Mouse (Mus musculus): Measurements from ENCODE around the gene Nacad. TPM values are rescaled to one million over a fixed set of nuclear protein-coding genes. Genes with fewer than 3 reads are reported as not detected.

Gene Nacad
- polyA plus RNA-seq, 1 experiment: 0.37 TPM

DNA sequence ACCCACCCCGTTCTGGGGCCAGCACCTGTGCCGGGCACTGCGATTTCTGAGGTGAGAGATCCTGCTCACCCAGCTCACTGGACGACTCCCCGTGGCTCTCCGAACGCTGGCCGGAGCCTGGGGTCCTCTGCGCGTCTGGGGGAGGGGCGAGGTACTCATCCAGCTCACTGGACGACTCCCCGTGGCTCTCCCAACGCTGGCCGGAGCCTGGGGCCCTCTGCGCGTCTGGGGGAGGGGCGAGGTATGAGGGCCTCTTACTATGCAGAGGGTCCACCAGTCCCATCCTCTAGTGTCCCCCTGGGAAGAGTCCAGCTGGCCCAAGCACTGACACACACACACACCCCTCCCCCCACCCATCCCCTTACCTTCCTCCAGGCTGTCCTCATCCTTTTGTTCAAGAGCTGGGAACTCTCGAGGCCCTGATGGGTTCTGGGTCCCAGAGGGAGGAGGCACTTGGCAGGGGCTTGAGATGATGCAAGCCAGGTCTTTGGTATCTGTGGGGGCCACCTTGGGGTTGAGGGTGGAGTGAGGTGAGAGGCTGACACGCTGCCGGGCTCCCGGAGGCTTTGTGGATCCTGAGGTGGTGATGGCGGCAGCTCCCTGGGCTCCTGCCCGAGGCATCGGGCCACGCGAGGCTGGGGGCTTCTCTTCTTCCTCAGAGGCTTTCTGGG, 6.7 kb downstream of the Nacad start:
- TF ChIP-seq POLR2A (IDR thresholded peaks at IDR 0.05; ENCODE audit: low read depth, low read length): no peak
- no peak for TF ChIP-seq CTCF (IDR thresholded peaks at IDR 0.05; ENCODE audit: extremely low read depth, insufficient read depth, insufficient read length, insufficient replicate concordance)
- Histone ChIP-seq H3K27me3 (ENCODE audit: control insufficient read depth, insufficient read depth, low read length) (no peaks in the 10 kb centered on the region), H3K4me3 (ENCODE audit: extremely low read depth, insufficient read depth, insufficient read length) (no peak overlapping the region), H3K36me3 (ENCODE audit: control insufficient read depth, insufficient read depth, low read length) (peaks cover 44% of the 10 kb centered on the region), H3K4me1 (ENCODE audit: control insufficient read depth, insufficient read depth, insufficient read length) (no peaks in the 10 kb centered on the region; the same call in 1 of the 2 replicates), H3K27ac (ENCODE audit: insufficient read depth, low read length) (no peak overlapping the region)
- DNase-seq (ENCODE audit: low read depth in 1 of 2, low spot score in 2 of 2): no peak
- 83% methylated on average over 27 of the region's 27 CpGs for WGBS

DNA sequence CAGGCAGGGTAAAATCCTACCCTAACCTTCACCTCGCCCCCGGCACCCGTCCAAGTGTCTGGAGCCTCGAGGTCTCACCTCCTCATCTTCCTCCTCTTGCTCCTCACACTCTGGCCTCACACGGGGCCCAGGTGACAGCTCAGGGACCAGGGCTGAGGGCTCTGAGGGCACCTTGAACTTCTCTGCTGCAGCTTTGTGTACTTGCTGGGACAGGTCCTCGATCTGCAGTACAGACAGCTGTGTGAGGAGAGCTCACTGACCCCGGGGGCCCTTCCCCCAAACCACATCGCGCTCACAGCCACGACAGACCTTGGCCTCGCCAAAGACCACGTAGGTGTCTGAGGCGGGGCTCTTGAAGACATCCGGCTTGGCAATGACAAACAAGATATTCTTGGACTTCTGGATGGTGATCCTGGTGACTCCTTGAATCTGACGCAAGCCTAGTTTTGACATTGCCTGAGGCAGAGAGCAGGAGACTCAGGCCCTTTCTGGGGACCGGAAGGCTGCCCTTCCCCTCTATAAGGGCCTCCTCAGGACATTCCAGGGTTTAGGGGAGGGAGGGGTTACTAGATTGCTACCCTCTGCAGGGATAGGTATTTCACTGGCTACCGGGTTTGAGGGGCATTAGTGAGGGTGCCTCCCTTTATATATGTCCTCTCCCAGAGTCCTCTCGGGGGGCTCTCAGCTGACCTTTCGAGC, 7.5 kb downstream of the Nacad start:
- H3K4me3 ChIP-seq (ENCODE audit: extremely low read depth, insufficient read depth, insufficient read length): no peak overlapping the region
- no peaks in the 10 kb centered on the region for H3K27me3 ChIP-seq (ENCODE audit: control insufficient read depth, insufficient read depth, low read length)
- no peak for DNase-seq (ENCODE audit: low read depth in 1 of 2, low spot score in 2 of 2)
- TF ChIP-seq CTCF (IDR thresholded peaks at IDR 0.05; ENCODE audit: extremely low read depth, insufficient read depth, insufficient read length, insufficient replicate concordance): no peak
- TF ChIP-seq POLR2A (IDR thresholded peaks at IDR 0.05; ENCODE audit: low read depth, low read length): no peak
- peaks cover 52% of the 10 kb centered on the region for H3K36me3 ChIP-seq (ENCODE audit: control insufficient read depth, insufficient read depth, low read length)
- H3K4me1 ChIP-seq (ENCODE audit: control insufficient read depth, insufficient read depth, insufficient read length): no peaks in the 10 kb centered on the region
- H3K27ac ChIP-seq (ENCODE audit: insufficient read depth, low read length): no peak overlapping the region
- WGBS: 82% methylated on average over 19 of the region's 19 CpGs

DNA sequence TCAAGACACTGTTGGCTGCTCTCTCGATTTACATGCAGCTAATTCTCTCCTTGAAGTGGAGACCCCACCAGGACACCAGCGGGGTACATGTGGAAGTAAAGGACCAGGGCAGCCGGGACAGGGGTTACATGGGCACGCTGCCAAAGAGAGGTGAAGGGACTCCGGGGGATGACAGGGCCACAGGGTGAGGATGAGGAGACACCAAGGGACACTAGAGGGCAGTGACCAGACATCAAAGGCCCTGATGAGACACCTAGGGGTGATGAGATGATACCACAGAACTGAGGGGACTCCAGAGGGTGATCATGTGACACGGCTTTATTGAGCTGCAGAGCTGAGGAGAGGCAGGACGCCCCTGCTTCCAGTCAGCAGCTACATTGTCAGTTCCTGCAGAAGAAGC, 8.3 kb downstream of the Nacad start:
- H3K36me3 ChIP-seq (ENCODE audit: control insufficient read depth, insufficient read depth, low read length): peaks cover 60% of the 10 kb centered on the region
- 85% methylated on average over 7 of the region's 7 CpGs for WGBS
- no peaks in the 10 kb centered on the region for H3K4me1 ChIP-seq (ENCODE audit: control insufficient read depth, insufficient read depth, insufficient read length)
- H3K27me3 ChIP-seq (ENCODE audit: control insufficient read depth, insufficient read depth, low read length): no peaks in the 10 kb centered on the region
- TF ChIP-seq CTCF (IDR thresholded peaks at IDR 0.05; ENCODE audit: extremely low read depth, insufficient read depth, insufficient read length, insufficient replicate concordance) (no peak), POLR2A (IDR thresholded peaks at IDR 0.05; ENCODE audit: low read depth, low read length) (no peak)
- no peak overlapping the region for H3K4me3 ChIP-seq (ENCODE audit: extremely low read depth, insufficient read depth, insufficient read length)
- DNase-seq (ENCODE audit: low read depth in 1 of 2, low spot score in 2 of 2): no peak
- H3K27ac ChIP-seq (ENCODE audit: insufficient read depth, low read length): no peak overlapping the region

DNA sequence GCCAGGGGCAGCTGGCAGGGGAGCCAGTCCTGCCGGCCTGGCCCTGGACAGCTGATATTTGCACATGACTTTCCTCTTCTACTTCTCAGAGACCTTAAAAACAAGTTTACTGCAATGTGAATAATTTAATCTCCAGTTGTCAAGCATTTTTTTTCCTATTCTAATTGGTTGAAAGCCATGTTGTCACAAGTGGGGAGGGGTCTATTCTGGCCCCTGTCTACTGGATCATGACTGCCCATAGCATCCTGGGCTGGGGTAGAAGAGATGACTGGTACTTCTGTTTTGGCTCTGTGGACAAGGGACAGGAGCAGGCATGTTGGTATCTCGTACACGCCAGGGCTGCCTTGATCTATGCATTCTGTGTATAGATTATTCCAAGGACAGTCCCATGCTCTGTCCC, 9.2 kb downstream of the Nacad start:
- no peak for DNase-seq (ENCODE audit: low read depth in 1 of 2, low spot score in 2 of 2)
- Histone ChIP-seq H3K4me1 (ENCODE audit: control insufficient read depth, insufficient read depth, insufficient read length) (no peaks in the 10 kb centered on the region), H3K27me3 (ENCODE audit: control insufficient read depth, insufficient read depth, low read length) (no peaks in the 10 kb centered on the region), H3K36me3 (ENCODE audit: control insufficient read depth, insufficient read depth, low read length) (peaks cover 68% of the 10 kb centered on the region), H3K27ac (ENCODE audit: insufficient read depth, low read length) (no peak overlapping the region), H3K4me3 (ENCODE audit: extremely low read depth, insufficient read depth, insufficient read length) (no peak overlapping the region)
- WGBS: 94% methylated on average over 3 of the region's 3 CpGs
- TF ChIP-seq CTCF (IDR thresholded peaks at IDR 0.05; ENCODE audit: extremely low read depth, insufficient read depth, insufficient read length, insufficient replicate concordance) (no peak), POLR2A (IDR thresholded peaks at IDR 0.05; ENCODE audit: low read depth, low read length) (no peak)

DNA sequence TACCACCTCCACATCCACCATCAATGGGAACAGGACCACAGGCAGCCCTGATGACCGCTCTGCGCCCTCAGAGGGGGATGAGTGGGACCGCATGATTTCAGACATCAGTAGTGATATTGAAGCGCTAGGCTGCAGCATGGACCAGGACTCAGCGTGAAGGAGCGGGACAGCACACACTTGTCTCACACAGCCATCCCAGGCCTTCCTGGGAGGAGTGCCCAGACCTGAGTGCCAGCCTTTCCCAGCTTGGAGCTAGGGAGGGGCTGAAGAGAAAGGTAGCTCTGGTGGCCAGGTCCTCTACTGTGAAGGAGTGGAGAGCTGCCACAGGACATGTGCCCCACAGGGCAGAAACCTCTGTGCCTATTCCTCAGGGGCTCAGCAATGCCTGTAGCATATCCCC, 9.6 kb downstream of the Nacad start:
- DNase-seq (ENCODE audit: low read depth in 1 of 2, low spot score in 2 of 2): no peak
- H3K36me3 ChIP-seq (ENCODE audit: control insufficient read depth, insufficient read depth, low read length): peaks cover 71% of the 10 kb centered on the region
- H3K4me3 ChIP-seq (ENCODE audit: extremely low read depth, insufficient read depth, insufficient read length): no peak overlapping the region
- H3K27ac ChIP-seq (ENCODE audit: insufficient read depth, low read length): no peak overlapping the region
- no peaks in the 10 kb centered on the region for H3K4me1 ChIP-seq (ENCODE audit: control insufficient read depth, insufficient read depth, insufficient read length)
- H3K27me3 ChIP-seq (ENCODE audit: control insufficient read depth, insufficient read depth, low read length): no peaks in the 10 kb centered on the region
- TF ChIP-seq POLR2A (IDR thresholded peaks at IDR 0.05; ENCODE audit: low read depth, low read length) (no peak), CTCF (IDR thresholded peaks at IDR 0.05; ENCODE audit: extremely low read depth, insufficient read depth, insufficient read length, insufficient replicate concordance) (no peak)
- 97% methylated on average over 6 of the region's 6 CpGs for WGBS

DNA sequence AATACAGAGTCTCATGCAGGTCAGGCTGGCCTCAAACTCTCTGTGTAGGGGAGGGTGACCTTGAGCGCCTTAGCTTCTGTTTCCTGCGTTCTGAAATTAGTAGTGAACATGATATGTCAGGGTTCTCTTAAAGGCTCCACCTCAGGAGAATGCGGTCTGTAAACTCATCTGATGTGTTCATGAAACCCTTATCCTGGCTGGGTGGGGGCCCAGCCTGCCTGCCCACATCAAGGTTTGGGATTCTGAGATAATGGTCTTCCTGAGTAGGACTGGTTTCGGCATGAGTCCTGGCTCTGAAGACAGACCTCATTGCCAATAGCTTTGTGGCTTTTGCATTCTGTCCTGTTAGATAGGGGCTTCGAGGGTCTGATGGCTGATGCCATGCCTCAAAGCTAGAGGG, 10.5 kb downstream of the Nacad start:
- Histone ChIP-seq H3K4me1 (ENCODE audit: control insufficient read depth, insufficient read depth, insufficient read length) (no peaks in the 10 kb centered on the region), H3K27ac (ENCODE audit: insufficient read depth, low read length) (no peak overlapping the region), H3K27me3 (ENCODE audit: control insufficient read depth, insufficient read depth, low read length) (no peaks in the 10 kb centered on the region), H3K36me3 (ENCODE audit: control insufficient read depth, insufficient read depth, low read length) (peaks cover 79% of the 10 kb centered on the region), H3K4me3 (ENCODE audit: extremely low read depth, insufficient read depth, insufficient read length) (no peak overlapping the region)
- no peak for DNase-seq (ENCODE audit: low read depth in 1 of 2, low spot score in 2 of 2)
- TF ChIP-seq POLR2A (IDR thresholded peaks at IDR 0.05; ENCODE audit: low read depth, low read length) (no peak), CTCF (IDR thresholded peaks at IDR 0.05; ENCODE audit: extremely low read depth, insufficient read depth, insufficient read length, insufficient replicate concordance) (no peak)
- 84% methylated on average over 5 of the region's 5 CpGs for WGBS

DNA sequence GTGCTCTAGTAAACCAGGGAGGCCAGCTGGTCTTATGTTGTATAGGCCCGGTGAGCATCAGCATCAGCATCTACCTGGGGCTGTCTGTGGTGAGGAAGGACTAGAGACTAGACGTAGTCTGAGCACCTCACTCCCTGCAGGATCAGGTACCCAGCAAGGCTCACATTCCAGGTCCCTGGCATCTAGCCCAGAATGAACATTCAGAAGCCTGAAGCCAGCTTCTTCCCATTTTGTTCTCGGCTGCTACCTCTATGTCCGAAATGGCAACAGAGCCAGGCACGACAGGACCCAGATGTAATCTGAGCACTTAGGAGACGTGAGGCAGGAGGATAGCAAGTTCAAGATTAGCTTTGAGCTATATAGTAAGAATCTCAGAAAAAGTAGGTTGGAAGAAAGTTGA, 11.0 kb downstream of the Nacad start:
- H3K27me3 ChIP-seq (ENCODE audit: control insufficient read depth, insufficient read depth, low read length): no peaks in the 10 kb centered on the region
- DNase-seq (ENCODE audit: low read depth in 1 of 2, low spot score in 2 of 2): no peak
- WGBS: 92% methylated on average over 6 of the region's 6 CpGs
- H3K27ac ChIP-seq (ENCODE audit: insufficient read depth, low read length): no peak overlapping the region
- peaks cover 83% of the 10 kb centered on the region for H3K36me3 ChIP-seq (ENCODE audit: control insufficient read depth, insufficient read depth, low read length)
- H3K4me3 ChIP-seq (ENCODE audit: extremely low read depth, insufficient read depth, insufficient read length): no peak overlapping the region
- H3K4me1 ChIP-seq (ENCODE audit: control insufficient read depth, insufficient read depth, insufficient read length): no peaks in the 10 kb centered on the region
- TF ChIP-seq CTCF (IDR thresholded peaks at IDR 0.05; ENCODE audit: extremely low read depth, insufficient read depth, insufficient read length, insufficient replicate concordance): no peak
- TF ChIP-seq POLR2A (IDR thresholded peaks at IDR 0.05; ENCODE audit: low read depth, low read length): no peak

All from spleen, adult 2 months (tissue).